Mouse (Mus musculus) kidney, postnatal 14 days (tissue): ENCODE results near the gene Itgb1.

Experiments used
- DNase-seq: peaks from one replicate; pipeline ENCODE4 v3.0.0; 2022; ENCODE audit warnings: mixed read lengths

The Itgb1 gene

DNA sequence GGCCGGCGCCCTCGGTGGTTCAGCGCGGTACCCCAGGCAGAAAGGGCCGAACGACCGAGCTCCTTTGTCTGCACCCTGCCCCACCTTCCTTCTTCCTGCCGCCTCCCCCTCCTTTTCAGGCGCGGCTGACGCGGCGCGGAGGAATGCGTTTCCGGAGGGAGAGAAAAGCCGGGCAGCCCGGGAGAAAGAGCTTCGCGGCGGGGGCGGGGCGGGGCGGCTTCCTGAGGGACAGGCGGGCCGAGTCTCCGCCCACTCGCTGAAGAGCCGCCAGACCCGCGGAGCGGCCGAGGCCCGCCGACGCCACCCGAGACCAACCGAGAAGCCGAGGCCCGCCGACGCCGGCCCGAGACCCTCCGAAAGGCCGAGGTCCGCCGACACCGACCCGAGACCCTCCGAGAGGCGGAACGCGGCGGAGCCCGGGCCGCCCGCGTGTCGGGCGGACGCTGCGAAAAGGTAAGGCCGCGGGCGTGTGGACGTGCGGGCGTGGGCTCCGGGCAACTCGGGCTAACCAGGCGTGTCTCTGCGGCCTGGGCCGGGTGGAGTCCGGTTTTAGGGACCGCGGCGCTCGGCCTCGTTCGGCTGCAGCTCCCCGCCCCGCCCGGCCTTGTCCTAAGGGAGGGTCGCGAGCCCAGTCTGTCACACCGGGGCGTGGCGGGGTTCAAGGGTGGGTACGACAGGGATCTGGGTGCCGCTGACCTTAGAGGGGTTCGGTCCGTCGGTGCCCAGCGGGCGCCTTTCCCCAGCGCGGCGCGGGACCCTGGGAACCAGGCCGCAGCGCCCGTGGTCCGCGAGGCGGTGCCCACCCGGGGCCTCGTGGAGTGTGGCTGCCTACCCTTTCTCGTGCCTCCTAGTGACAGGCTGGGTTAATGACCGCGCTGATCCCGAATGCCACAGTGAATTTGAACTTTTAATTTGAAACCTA is at the start of gene Itgb1:
TSS of gene Itgb1 (plus strand) at position 148 of the 922 bp plus-strand sequence.
- peak; percentile 97 for DNase-seq

DNA sequence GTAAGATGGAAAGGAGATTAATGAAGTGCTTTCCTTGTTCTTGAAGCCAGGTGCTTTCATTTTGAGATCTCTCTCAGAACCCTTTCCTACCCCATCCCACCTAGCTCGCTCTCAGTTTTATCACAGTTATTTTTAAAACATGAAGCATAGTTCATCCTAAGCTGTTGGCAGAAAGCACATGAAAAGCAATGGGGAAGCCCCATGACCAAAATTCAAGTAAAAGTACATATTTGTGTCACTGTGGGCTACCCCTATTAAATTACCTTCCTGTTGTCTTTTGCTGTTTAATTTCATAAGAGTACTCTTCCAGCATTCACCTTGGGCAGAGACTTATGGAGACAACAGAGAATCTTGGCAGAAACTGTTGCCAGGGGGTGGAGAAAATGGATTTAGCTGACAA is 42.4 kb upstream of the Itgb1 start:
- DNase-seq = no peak

DNA sequence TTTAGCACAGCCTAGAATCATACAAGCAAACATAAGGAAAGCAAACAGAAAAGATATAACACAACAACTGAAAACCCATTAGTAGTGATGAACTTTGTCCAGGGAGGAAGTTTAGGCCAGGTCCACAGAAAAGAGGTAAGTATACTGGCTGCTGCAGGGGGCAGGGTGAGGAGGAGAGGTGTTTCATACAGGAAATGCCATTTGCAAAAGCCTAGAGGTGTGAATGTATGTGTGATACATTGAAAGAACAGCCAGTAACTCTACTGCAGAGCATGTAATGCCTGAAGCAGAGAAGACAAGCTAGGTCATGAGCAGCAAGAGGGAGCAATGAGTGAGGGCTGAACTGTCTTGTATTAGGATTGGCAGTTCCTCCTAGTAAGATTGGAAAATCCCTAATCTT is 40.0 kb upstream of the Itgb1 start:
- no peak for DNase-seq

DNA sequence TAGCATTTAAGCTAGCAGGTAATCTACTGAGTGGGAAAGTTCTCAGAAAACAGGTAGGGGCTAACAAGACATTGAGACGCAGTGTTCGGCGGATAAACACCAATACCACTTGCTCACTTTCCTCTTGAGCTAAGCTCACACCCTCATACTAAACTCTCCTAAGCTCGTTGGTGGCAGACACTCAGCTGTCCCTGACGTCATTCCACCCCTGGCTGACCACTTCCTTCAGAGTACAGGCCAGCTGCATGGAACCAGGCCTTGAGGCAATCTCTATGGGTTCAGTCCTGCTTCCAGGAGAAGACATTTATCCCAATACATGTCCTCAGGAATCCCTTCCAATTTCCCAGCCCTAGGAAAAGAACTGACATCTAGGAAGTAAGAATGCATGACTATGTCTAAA is 39.0 kb upstream of the Itgb1 start:
- DNase-seq = no peak

DNA sequence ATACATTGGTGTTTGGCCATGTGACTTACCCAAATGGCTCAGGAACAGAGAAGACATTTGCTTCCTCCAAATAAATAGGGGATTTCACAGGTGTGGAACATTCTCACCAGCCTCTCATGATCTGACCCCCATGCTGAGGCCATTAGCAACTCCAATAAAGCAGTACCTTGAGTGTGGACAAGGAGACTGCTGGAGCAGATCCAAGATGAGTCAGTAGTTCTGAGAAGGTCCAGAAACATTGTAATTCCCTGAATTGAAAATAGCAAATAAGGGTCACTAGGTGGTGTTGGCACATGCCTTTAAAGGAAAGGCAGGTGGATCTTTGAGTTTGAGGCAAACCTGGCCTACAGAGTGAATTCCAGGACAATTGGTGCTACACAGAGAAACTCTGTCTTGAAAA is 37.4 kb upstream of the Itgb1 start:
- no peak for DNase-seq

DNA sequence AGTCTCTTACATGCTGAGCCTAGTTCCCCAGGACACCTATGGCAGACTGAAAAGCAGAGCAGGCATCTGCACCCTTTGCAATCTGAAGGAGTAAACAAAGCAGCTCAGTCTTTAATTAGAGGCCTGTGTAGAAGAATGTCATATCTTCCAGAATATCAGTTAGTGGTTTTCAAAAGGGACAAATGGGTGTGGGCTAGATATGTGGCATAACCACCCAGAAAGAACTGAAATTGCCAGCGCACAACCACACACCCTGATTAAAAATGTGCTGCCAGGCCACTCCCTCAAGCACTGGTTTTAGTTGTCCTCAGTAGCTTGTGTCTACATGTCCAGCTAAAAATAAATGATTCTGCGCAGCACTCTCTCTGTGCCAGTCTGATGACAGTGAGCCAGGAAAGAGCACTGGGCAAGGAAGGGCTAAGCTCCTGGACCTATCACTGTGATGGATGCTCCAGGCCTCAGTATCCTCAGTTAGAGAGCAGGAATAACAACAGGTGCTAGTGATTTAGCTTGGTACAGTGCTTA is 35.1 kb upstream of the Itgb1 start:
- DNase-seq = no peak

DNA sequence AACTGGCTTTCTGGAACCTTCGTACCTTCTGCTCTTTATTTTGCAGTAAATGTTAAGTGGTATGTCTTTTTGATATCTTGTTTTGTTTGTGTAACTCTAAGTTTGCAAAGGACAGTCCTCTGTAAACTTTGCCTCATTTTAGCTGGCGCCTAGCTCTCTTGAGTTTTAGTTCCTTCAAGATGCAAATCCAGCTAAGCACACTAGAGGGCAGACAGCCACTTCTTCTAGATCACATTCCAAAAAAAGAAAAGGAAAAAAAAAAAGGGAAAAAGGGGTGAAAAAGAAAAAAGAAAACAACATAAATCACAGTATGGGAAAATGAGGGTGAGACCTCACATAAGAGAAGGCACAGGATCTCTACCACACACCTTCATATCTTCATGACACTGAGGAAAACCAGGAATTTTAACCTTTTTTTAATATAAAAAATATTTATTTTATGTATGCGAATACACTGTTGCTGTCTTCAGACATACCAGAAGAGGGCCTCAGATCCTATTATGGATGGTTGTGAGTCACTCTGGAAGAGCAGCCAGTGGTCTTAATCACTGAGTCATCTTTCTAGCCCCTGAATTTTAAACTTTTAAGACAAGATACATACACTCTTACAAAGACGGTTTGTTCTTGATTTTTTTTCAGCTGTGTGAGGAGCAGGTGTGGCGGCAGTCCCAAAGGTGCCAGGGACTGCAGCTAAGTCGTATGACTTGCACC is 32.9 kb upstream of the Itgb1 start:
- peak; percentile 70 for DNase-seq

DNA sequence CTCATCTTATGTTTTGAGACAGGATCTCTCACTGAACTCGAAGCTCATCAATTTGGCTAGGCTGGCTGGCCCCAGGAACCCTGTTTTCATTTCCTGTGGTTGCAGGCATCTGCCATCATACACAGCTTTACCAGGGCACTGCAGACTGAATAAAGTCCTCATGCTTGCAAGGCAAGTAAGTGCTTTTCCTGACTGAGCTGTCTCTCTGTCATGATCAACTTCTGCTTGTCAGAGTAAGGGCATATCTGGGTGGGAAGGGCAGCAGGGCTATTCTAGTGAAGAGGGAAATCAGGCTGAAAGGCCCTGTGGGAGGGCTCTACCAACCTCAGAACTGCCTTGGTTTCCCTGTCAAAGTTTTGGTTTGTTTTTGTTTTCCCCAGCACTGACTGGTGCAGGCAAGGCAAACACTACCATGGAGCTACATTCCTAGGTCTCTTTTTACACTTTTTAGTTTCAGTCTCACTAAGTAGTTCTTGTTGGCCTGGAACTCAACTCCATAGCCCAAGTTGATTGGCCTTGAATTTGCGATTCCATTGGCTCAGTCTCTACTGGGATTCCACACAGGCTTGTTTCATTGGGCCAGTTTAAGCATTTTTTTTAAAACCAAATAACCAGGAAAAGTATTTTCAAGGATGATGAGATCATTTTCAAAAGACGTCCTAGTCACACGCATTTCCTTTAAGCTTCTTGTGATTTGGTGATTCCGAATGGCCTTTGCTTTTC is 31.7 kb upstream of the Itgb1 start:
- no peak for DNase-seq

DNA sequence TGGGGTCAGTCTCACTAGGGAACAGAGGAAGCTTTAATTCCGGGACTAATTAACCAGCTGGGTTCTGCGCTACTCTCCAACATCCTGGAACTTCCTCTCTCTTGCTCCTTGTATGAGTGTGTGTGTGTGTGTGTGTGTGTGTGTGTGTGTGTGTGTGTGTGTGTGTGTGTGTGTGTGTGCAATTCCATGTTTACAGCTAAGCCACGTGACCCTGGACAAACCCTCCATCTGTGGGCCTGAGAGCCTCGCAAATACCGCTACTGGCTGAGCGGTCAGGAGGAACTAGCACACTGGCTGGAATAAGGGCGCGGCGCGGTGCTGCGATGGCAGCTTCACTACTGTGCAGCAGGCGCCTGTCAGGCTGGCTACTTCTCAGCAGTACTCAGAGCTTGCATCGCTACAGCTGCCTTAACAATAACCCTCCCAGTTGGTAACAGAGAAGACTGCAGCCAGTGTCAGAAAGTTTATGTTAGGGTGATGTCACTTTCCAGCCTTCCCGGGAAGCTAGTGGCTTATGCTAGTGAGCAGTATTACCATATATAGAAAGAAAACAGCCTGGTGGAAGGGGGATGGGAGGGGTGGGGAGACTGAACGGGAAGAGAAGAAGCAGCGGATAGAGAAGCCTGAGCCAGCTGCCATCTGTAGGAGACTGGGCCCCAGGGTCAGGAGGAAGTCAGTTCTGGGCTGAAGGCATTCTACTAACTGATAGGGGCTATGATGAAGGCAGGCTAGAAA is 30.9 kb upstream of the Itgb1 start:
- DNase-seq = peak; percentile 82

DNA sequence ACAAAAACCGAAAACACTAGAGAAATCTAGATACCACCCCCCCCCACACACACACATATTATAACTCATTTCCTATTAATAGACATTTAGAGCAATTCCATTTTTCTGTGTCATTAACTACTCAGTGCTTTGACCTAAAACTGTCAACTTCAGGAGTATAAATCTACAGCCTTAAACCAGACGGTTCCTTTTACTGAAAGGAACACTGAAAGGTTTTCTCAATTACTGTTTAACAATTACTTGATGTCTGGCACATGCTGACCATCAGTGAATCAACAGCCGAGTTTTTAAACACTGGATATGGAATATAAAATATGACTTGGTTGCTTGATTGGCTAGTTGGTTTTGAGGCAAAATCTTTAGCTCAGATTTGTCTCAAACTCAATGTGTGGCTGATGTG is 23.3 kb upstream of the Itgb1 start:
- peak; percentile 10 for DNase-seq

DNA sequence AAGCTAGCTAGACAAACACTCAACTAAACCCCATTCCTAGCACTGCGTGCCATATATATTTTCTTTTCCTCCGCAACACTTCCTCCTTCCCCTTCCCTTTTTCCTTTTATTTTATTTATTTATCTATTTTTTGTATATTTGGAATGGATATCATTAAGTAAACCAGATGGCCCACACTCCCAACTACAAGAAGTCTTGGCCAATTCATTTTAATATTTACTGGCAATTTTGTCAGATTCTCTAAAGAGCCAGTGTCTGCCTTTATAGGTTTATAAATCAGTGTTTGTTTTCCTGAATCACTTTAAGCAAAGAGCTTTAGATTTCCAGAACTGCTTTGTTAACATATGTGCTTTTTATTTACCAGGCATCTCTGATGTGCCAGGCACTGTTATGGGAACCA is 22.8 kb upstream of the Itgb1 start:
- no peak for DNase-seq

DNA sequence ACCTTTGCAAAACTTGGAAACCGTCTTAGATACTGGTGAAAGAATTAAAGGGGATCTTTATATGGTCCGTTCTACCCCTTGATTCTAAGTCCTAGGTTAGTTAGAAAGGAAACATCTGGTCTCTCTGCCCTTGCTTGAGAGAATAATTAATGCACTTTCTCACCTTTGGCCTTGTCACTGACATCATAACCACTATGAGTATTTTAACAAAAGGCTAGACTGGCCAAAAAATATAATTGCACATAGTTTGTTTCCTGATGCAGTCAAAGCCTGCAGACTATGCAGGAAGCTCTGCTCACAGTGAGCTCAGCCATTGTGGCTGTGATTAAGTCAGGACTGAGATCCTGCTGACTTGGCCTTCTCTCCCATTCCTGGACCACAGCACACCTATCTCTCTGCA is 22.3 kb upstream of the Itgb1 start:
- DNase-seq = peak; percentile 73

DNA sequence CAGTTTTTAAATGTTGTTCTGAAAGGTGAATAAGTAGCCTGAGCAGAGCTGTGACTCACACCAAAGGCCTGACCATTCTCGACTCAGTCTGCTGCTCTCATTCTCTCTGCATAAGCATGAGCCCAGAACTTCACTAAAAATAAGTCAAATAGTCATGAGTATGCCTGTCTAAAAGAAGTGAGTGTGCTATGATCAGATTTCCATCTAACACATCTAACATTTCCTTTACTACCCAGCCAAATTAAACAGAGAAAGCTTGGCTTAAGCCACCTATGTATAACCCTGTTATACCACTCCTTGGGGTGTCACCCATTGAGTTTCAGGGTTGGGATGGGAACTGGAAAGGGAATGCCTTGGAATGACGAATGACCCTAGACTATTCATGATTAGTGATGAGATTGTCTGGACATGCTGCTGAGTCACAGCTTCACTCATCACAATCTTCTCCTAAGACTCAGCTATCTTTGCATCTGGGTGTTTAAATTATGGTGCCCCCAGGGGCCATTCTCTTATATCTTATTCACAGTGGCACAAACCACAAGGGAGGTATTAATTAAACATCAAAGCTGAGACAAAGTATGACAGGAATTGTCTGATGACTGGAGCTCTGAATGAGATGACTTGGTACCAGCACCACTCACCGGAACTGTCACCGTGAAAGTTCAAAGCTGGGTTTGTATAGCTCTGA is 18.7 kb upstream of the Itgb1 start:
- no peak for DNase-seq

DNA sequence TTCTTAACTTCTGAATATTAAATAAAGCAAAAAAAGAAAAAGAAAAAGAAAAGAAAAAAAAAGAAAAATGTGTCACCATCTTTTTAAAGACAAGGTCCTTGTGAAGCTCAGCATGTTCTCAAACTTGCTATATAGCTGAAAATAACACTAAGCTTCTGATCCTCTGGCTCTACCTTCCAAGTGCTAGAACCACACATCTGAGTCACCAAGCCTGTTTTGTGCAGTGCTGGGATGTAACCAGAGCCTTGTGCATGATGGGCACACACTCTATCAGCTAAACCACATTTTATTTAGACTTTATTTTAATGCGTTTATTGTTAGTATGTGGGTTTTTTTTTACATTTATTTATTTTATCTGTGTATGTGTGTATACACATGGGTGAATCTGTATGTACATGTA is 13.6 kb upstream of the Itgb1 start:
- DNase-seq = no peak

DNA sequence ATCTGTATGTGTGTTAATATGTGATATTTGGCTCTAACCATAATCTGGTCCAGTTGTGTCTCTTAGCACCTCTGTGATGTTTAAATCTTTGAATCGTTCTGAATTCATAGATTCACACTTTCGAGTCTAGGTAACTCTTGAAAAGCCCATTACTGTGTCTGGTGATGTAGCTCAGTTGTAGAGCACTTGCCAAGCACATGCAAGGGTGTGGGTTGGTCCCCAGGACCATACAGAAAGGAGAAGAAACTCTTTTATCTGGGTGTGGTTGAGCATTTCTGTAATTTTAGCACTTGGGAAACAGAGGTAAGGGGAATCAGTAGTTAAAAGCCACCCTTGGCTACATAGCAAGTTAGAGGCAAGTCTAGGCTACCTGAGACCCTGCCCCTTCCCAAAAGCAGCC is 13.0 kb upstream of the Itgb1 start:
- no peak for DNase-seq

DNA sequence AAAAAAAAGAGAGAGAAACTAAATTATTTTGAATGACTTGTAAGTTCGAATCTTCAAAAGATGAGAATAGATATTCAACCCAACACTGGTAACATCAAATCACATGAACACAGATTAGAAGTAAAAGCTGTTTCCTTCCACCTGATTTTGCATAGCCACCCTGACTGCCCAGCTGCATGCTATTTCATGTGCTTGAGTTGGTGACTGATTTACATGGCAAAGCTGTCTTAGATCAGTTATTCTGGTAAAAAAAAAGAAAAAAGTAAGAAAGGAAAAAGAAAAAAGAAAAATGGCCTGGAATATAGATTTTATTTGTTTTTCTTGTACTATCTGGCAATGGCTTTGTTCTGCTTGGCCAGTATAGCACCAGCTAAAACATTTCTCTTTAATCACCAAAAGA is 12.5 kb upstream of the Itgb1 start:
- DNase-seq = no peak

DNA sequence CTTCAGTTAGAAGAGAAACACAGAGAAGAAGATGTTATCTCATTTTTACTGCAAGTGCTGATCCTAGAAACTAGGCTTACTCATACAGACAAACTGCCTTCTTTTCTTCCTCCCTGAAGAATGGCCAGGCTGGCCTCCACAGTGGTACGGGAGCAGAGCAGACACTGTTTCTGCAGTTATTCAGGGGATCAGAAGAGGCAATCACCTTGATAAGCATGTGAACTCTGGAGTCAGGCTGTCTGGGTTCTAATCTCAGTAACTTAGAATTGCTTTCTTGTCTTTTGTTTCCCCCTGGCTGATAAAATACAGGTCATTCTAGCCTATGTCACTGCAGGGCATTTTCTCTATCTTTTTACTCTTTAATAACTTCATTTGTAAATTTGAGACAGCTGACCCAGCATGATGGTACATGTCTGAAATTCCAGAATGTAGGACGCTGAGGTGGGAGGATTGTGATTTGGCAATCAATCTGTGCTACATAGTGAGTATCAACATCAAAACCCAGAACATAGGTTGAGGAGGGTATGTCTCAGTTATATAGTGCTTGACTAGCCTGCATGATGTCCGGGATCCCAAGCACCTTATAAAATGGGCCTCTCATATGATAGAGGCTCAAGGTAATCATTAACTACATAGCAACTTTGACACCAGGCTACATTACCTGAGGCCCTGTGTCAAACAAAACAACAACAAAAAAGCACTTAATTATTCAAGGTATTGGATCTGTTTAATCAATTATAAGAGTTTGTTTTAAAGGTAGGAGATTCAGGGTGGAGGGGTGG is 9.4 kb upstream of the Itgb1 start:
- DNase-seq = no peak

DNA sequence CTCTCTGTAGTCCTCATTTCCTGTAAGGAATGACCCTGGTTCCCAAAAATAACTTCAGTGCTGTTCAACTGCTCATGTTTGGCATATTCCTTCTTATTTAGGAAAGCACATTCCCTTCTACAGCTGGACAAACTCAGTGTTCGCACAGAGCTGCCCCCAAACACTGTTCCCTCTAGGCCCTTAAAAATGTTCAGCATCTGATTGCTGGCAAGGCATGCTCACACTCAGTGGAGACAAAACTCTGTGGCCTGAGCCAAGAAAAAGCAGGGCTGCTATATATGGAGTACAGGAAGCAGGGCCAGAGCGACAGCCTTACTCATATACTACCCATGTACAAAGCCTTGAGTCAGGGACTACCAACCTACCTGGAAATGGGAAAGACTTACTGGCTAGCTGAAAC is 5.5 kb upstream of the Itgb1 start:
- peak; percentile 75 for DNase-seq

DNA sequence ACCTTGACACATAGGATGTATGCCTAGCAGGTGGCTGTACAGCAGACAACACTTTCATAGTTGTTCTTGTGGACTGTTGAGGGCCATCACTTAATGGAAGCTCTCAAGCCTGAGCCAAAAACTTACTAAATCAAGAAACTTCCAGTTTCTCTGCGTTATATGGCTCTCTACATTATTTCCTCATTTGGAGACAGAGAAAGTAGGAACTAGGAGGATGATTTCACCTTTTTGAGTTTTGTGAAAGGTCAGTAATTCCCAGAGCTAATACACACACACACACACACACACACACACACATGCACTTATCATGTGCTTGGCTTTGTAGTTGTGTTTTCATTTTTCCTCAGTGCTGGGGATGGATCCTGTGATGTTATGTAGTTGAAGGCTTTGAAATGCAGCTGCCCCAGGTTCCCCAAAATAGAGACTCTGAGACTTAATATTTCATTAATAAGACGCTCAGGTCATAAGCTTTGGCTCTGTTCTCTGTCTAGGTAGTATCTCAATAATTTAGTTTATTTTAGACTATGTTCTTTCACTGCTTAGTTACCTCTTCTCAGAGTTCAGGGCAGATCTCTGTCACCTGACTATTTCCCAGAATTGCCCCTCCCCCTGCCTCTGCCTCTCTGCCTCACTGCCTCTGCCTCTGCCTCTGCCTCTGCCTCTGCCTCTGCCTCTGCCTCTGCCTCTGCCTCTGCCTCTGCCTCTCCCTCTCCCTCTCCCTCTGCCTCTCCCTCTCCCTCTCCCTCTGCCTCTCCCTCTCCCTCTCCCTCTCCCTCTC is 4.7 kb upstream of the Itgb1 start:
- DNase-seq = no peak

DNA sequence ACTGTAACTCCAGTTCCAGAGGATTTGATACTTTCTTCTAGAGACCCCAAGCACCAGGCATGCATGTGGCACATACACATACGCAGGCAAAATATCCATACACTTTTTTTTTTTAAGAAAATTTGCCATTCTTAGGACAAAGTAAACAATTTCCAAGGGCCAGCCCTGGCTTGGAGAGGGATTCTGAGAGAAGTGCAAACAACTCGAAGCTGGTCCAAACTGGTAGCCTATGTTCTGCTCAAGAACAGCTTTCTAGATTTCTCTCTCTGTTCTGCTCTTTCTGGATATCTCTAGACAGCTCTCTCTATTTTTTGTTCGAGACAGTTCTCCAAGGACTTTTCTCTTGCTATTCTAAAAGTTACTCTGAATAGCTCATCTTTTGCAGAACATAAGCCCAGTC is 3.5 kb upstream of the Itgb1 start:
- no peak for DNase-seq
